Mouse (Mus musculus) liver, embryonic 11.5 days (tissue): ENCODE data around the gene Mpv17l2. TPM values are rescaled to one million over a fixed set of nuclear protein-coding genes. Genes with fewer than 3 reads are reported as not detected.

Experiments
- ATAC-seq: fragments of 200-750 bp; cut with Nextera tagmentation; replicated peaks from 2 replicates; pipeline ENCODE4 v1.8.0; 2017; ENCODE audit warnings: moderate number of reproducible peaks, mild to moderate bottlenecking, moderate TSS enrichment, moderate library complexity; ENCODE audit not compliant: low FRiP score
- DNase-seq: peaks from one replicate; pipeline ENCODE4 v3.0.0-alpha.2; 2017; ENCODE audit warnings: low spot score
- H3K27ac ChIP-seq: fragments of 300-500 bp; sonication (generic); 2 replicates; pipeline ENCODE4 v1.5.1; 2014; ENCODE audit warnings: mild to moderate bottlenecking, low read depth, low read length, control low read depth
- H3K27me3 ChIP-seq: fragments of 300-500 bp; sonication (generic); replicated peaks from 2 replicates; pipeline ENCODE4 v1.6.1; 2014; ENCODE audit warnings: low read length, mixed read lengths; ENCODE audit not compliant: control insufficient read depth, insufficient read depth
- H3K36me3 ChIP-seq: fragments of 300-500 bp; sonication (generic); 2 replicates; pipeline ENCODE4 v1.6.1; 2014; ENCODE audit warnings: mild to moderate bottlenecking, low read length, moderate library complexity, mixed read lengths; ENCODE audit not compliant: control insufficient read depth, insufficient read depth
- H3K4me1 ChIP-seq: fragments of 300-500 bp; sonication (generic); replicated peaks from 2 replicates; pipeline ENCODE4 v1.6.1; 2014; ENCODE audit warnings: low read length, mixed read lengths; ENCODE audit not compliant: control insufficient read depth, insufficient read depth
- H3K4me2 ChIP-seq: fragments of 300-500 bp; sonication (generic); 2 replicates; pipeline ENCODE4 v1.6.1; 2014; ENCODE audit warnings: mild to moderate bottlenecking, control low read depth, moderate library complexity
- H3K4me3 ChIP-seq: fragments of 300-500 bp; sonication (generic); 2 replicates; pipeline ENCODE4 v1.5.1; 2014; ENCODE audit warnings: low read depth, low read length, control low read depth
- H3K9ac ChIP-seq: fragments of 300-500 bp; sonication (generic); 2 replicates; pipeline ENCODE4 v1.6.1; 2014; ENCODE audit warnings: low read depth, low read length, control low read depth
- H3K9me3 ChIP-seq: fragments of 300-500 bp; sonication (generic); 2 replicates; pipeline ENCODE4 v1.6.1; 2016; ENCODE audit warnings: low read length, inconsistent platforms, mixed read lengths; ENCODE audit not compliant: control insufficient read depth
- WGBS: fragments of 180-500 bp; shearing (Covaris S2); extraction: QIAGEN DNeasy Blood & Tissue Kit; methylation state at CpG from one replicate; pipeline ENCODE4 v1.1.7; 2014; 5-methylcytosine and 5-hydroxymethylcytosine counted together
- polyA plus RNA-seq: library from polyadenylated mRNA; unstranded; fragments of >200 nt; fragmentation: Nextera tagmentation; extraction: Ambion mirVana; gene quantifications from 2 replicates; pipeline ENCODE4 v1.2.1, GENCODE M21; 2014

Gene Mpv17l2
- polyA plus RNA-seq, 1 experiment from 2014 or later, result 67.7 TPM

DNA sequence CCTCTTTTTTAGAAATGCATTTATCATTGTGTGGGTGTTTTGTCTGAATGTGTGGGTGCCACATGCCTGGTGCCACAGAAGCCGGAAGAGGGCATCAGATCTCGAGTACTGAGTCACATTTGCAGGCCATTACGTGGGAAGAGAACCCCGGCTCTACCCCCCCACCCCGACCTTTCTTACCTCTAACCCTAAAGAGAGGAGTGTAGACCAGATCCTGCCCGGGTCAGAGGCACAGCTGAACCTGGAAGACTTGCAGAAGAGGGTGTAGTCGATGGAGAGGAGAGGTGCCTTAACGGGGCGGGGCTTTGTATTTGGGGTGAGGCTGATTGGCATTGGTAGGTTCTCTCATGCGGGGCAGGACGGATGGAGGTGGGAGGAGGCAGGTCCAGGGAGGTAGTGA is 15.9 kb downstream of the Mpv17l2 start:
- Histone ChIP-seq H3K9ac (no peak overlapping the region), H3K27me3 (peaks cover 92% of the 10 kb centered on the region), H3K4me1 (peaks cover 12% of the 10 kb centered on the region), H3K4me2 (no peak overlapping the region), H3K27ac (no peak overlapping the region), H3K36me3 (no peaks in the 10 kb centered on the region), H3K4me3 (no peak overlapping the region), H3K9me3 (no peaks in the 10 kb centered on the region)
- no peak for ATAC-seq
- no peak for DNase-seq
- WGBS, result 34% methylated on average over 11 of the region's 11 CpGs

DNA sequence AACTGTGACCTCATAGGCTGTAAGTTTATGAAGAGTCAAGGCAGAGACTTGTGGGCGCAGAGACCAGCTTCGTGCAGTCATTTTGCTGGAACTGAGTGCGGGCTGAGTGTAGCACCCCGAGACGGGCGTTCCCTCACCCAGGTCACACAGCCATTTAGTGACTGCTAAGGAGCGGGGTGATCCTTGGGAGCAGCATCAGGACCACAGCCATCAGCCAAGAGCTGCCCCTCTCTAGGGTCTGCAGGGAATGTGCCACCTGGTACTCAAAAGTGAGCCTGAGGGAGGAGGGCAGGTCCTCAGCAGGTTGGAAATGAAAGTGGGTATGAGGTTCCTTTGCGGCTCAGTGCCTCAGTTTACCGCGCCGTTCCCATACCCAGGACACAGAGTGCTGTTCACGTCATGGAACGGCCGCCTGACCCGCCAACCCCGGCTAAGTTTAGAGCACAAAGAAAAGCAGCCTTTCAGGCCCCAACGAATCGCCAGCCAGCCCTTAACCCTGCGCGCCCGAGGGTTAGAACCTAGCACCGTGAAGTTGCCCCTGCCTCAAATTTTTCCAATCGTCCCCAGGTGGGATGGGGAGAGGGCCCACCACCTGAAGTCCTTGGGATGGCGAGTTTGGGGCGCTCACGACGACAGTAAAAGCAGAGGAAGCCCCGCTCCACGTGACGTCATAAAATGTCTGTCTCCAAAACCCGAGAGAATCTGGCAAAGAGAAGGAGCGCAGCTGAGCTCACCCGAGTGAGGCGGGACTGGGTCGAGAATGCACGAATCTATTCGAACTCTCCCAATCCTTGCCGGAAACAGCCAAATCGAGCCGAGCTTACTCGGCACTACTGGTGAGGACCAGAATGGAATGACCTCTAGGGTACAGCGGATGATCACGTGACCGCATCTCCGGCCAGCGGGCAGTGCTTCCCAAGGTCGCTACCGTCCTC is 16.8 kb downstream of the Mpv17l2 start:
- DNase-seq, result no peak
- H3K27ac ChIP-seq, result no peak overlapping the region
- H3K27me3 ChIP-seq, result peaks cover 85% of the 10 kb centered on the region
- no peaks in the 10 kb centered on the region for H3K9me3 ChIP-seq
- peak overlapping the region; percentile 24 for H3K4me3 ChIP-seq
- H3K36me3 ChIP-seq, result no peaks in the 10 kb centered on the region
- 0 out of 2 replicates have a peak, but pooled peaks have one; percentile 12 for ATAC-seq
- H3K4me1 ChIP-seq, result peaks cover 12% of the 10 kb centered on the region
- H3K4me2 ChIP-seq, result peak overlapping the region; percentile 61
- 7% methylated on average over 48 of the region's 48 CpGs for WGBS
- no peak overlapping the region for H3K9ac ChIP-seq

DNA sequence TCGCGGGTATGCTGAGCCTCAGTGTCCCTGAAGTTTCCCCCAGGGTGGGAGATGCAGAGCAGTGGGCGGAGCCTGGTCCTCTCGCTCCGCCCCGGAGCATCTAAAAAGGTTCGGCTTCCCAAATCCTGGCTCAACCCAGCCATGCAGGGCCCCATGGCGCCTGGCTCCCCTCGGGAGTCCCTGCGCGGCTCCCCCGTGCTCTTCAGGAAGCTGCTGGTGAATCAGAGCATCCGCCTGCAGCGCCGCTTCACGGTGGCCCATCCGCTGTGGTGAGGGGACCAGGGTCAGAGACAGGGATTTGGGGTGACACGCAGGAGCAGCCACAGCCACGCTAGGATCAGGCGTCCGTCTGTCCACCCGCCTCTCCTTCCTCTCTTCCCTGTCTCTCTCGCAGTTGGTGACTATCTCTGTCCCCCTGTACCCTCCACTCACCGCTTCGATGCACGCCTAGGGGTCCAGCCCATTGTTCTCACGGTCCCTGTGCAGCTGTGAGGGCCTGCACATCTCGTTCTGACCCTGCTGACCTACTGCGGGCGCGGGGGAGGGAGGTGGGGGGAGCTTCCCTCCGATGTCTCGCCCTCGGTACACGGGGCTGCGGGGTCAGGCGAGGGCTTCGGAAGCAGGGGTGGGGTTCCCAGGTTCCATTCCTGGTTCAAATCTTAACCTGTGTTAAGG is 17.6 kb downstream of the Mpv17l2 start:
- no peaks in the 10 kb centered on the region for H3K36me3 ChIP-seq
- peak overlapping the region; percentile 37 for H3K4me2 ChIP-seq
- ATAC-seq (peak; percentile 32; the same call in 1 of the 2 replicates), DNase-seq (no peak)
- no peaks in the 10 kb centered on the region for H3K9me3 ChIP-seq
- H3K9ac ChIP-seq, result no peak overlapping the region
- H3K27ac ChIP-seq, result no peak overlapping the region
- H3K4me3 ChIP-seq, result peak overlapping the region; percentile 7; the same call in 1 of the 2 replicates
- H3K4me1 ChIP-seq, result peaks cover 12% of the 10 kb centered on the region
- H3K27me3 ChIP-seq, result peaks cover 80% of the 10 kb centered on the region
- WGBS, result 5% methylated on average over 38 of the region's 38 CpGs

GRCm38 (mm10) chr8:70742176-70742575 is 18.6 kb downstream of the Mpv17l2 start:
- DNase-seq (no peak), ATAC-seq (no peak)
- H3K9ac ChIP-seq, result no peak overlapping the region
- H3K36me3 ChIP-seq, result no peaks in the 10 kb centered on the region
- no peak overlapping the region for H3K27ac ChIP-seq
- 50% methylated on average over 11 of the region's 11 CpGs for WGBS
- no peak overlapping the region for H3K4me2 ChIP-seq
- H3K27me3 ChIP-seq, result peaks cover 72% of the 10 kb centered on the region
- H3K9me3 ChIP-seq, result no peaks in the 10 kb centered on the region
- H3K4me1 ChIP-seq, result peaks cover 12% of the 10 kb centered on the region
- H3K4me3 ChIP-seq, result no peak overlapping the region

DNA sequence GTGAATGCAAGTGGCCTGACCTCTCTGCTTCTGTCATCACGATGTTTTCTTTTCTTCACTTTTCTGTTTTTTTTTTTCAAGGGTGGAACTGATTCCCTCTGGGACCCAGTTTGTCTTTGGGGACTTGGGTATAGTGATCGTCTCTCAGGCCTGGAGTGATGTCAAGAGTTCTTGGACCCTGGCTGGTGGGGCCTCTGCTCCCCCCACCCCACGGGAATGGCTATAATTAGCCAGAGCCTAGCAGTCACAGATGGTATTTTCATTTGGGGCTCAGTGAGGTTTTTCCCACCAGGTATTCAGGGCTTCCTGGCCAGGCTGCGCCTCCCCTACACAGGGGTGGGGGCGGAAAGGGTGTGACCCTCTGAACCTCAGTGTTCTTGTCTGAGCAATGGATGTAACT is 19.1 kb downstream of the Mpv17l2 start:
- no peak overlapping the region for H3K27ac ChIP-seq
- peaks cover 12% of the 10 kb centered on the region for H3K4me1 ChIP-seq
- no peaks in the 10 kb centered on the region for H3K36me3 ChIP-seq
- H3K27me3 ChIP-seq, result peaks cover 67% of the 10 kb centered on the region
- no peak overlapping the region for H3K9ac ChIP-seq
- no peak for DNase-seq
- no peak for ATAC-seq
- no peaks in the 10 kb centered on the region for H3K9me3 ChIP-seq
- 60% methylated on average over 5 of the region's 5 CpGs for WGBS
- no peak overlapping the region for H3K4me3 ChIP-seq
- no peak overlapping the region for H3K4me2 ChIP-seq

- peaks cover 36% of the 10 kb centered on the region for H3K27me3 ChIP-seq
- DNase-seq (no peak), ATAC-seq (no peak)
- no peaks in the 10 kb centered on the region for H3K36me3 ChIP-seq
- H3K27ac ChIP-seq, result no peak overlapping the region
- H3K4me3 ChIP-seq, result no peak overlapping the region
- 48% methylated on average over 3 of the region's 3 CpGs for WGBS
- H3K9ac ChIP-seq, result no peak overlapping the region
- H3K4me2 ChIP-seq, result no peak overlapping the region
- peaks cover 8% of the 10 kb centered on the region for H3K4me1 ChIP-seq
- H3K9me3 ChIP-seq, result no peaks in the 10 kb centered on the region
These were observed 22.5 kb downstream of the Mpv17l2 start for GRCm38 (mm10) chr8:70738211-70738610.

DNA sequence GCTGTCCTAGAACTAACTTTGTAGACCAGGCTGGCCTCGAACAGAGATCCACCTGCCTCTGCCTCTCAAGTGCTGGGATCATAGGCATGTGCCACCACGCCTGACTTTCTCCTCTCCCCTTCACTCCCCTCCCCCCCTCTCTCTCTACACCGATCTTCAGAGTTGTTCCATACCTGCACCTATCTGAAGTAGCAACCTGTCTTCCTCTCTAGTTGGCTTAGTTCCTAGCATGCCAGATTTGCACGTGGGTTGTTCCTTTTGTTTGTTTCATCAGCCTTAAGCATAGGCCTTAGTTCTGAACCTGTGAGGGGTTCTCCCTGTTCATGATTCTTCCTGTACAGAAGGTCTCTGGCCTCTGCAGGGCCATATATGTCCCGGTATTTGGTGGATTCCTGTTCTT is 23.0 kb downstream of the Mpv17l2 start:
- no peak overlapping the region for H3K9ac ChIP-seq
- H3K36me3 ChIP-seq, result no peaks in the 10 kb centered on the region
- DNase-seq, result no peak
- no peak overlapping the region for H3K4me3 ChIP-seq
- no peak overlapping the region for H3K4me2 ChIP-seq
- peaks cover 34% of the 10 kb centered on the region for H3K27me3 ChIP-seq
- H3K4me1 ChIP-seq, result peaks cover 4% of the 10 kb centered on the region; the same call in 1 of the 2 replicates
- no peak for ATAC-seq
- no peak overlapping the region for H3K27ac ChIP-seq
- WGBS, result 55% methylated on average over 5 of the region's 5 CpGs
- no peaks in the 10 kb centered on the region for H3K9me3 ChIP-seq

DNA sequence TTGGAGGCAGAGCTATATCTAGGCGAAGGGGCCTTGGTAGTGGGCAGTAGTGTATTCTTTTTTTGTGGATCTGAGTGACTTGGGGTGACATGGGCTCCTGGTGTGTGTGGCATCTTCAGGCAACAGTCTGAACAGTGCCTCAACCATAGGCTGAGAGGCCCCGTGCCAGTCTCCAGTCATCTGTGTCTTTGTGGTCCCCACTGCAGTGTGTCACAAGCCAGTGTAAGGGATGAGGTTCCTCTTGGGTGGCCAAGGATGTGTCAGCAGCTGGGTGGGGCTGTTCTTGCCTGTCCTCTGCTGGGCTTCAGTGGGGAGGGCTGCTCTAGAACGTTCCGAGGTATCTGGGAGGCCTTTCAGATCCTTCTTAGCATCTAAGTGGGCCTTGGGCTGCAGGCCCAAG is 29.8 kb downstream of the Mpv17l2 start:
- Histone ChIP-seq H3K9me3 (no peaks in the 10 kb centered on the region), H3K36me3 (no peaks in the 10 kb centered on the region), H3K9ac (no peak overlapping the region), H3K27ac (no peak overlapping the region), H3K27me3 (peaks cover 52% of the 10 kb centered on the region), H3K4me1 (peaks cover 6% of the 10 kb centered on the region), H3K4me2 (no peak overlapping the region), H3K4me3 (no peak overlapping the region)
- ATAC-seq, result no peak
- DNase-seq, result no peak
- WGBS, result 76% methylated on average over 4 of the region's 4 CpGs
